Mouse (Mus musculus) hindbrain, embryonic 10.5 days (tissue): ENCODE results near the gene Crlf2. TPM values are rescaled to one million over a fixed set of nuclear protein-coding genes. Genes with fewer than 3 reads are reported as not detected.

Source experiments
- DNase-seq: peaks from one replicate; pipeline ENCODE4 v3.0.0-alpha.2; 2017; ENCODE audit warnings: low spot score
- H3K27ac ChIP-seq: fragments of 300-500 bp; sonication (generic); 2 replicates; pipeline ENCODE4 v1.5.1; 2016; ENCODE audit warnings: mild to moderate bottlenecking, moderate library complexity
- H3K27me3 ChIP-seq: fragments of 300-500 bp; sonication (generic); 2 replicates; pipeline ENCODE4 v1.6.1; 2016; ENCODE audit warnings: mild to moderate bottlenecking; ENCODE audit not compliant: poor library complexity, insufficient read depth, severe bottlenecking
- H3K36me3 ChIP-seq: fragments of 300-500 bp; sonication (generic); 2 replicates; pipeline ENCODE4 v1.6.1; 2016; ENCODE audit warnings: mild to moderate bottlenecking, moderate library complexity
- H3K4me1 ChIP-seq: fragments of 300-500 bp; sonication (generic); replicated peaks from 2 replicates; pipeline ENCODE4 v1.6.1; 2016; ENCODE audit warnings: mild to moderate bottlenecking
- H3K4me3 ChIP-seq: fragments of 300-500 bp; sonication (generic); 2 replicates; pipeline ENCODE4 v1.5.1; 2016; ENCODE audit warnings: mild to moderate bottlenecking, moderate library complexity
- H3K9me3 ChIP-seq: fragments of 300-500 bp; sonication (generic); 2 replicates; pipeline ENCODE4 v1.6.1; 2016; ENCODE audit warnings: mild to moderate bottlenecking, moderate library complexity
- WGBS: fragments of 180-500 bp; shearing (Covaris S2); methylation state at CpG from one replicate; pipeline ENCODE4 v1.1.7; 2016; 5-methylcytosine and 5-hydroxymethylcytosine counted together
- polyA plus RNA-seq: library from polyadenylated mRNA; unstranded; fragments of >200 nt; fragmentation: Nextera tagmentation; extraction: Ambion mirVana; gene quantifications from 2 replicates; pipeline ENCODE4 v1.2.1, GENCODE M21; 2016

Crlf2 gene
- polyA plus RNA-seq, 1 experiment from 2014 or later: 6.5 TPM

DNA sequence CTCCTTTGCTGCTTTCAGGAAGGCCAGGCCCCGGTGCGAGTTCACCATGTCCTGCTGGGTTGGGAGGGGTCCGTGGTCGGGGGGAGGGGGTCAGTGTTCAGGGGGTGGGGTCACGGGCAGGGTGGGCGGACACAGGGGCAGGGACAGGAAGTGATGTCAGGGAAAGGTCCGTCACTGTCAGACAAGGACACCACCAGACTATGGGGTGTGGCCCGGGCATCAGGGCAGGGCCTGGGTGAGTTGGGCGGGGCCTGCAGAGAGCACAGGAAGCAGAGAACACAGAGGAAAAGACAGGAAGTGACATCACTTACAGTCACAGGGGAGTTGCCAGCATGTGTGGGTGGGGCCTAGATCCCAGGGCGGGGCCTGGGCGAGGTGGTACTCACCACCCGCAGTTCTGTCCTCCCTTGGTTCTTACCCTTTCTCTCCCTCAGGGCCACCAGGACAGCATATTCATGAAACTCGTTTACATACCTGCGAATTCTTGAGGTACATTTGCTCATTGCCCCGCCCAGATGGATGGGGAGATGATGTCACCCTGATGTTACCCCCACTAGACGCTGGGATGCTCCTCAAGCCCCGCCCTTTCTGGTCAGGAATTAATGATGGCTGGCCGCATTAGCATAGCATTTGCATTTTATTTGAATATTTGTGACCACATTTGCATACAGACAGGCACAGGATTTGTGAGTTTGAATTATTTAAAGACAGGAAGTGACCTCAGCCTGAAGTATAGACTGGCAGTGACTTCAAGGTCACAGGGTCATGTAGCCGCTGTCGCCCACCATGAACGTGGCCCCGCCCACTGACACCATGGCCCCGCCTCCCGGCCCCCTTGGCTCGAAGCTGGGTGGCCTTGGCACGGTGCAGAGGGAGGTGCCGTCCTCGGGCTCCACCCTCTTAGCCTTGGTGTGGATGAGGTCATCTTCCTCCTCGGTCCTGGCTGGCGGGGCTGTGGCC is 4.4 kb downstream of the Crlf2 start:
- H3K27ac ChIP-seq: no peak overlapping the region
- H3K4me3 ChIP-seq: no peak overlapping the region
- WGBS: 84% methylated on average over 30 of the region's 30 CpGs
- H3K9me3 ChIP-seq: peaks cover 75% of the 10 kb centered on the region
- H3K27me3 ChIP-seq: no peaks in the 10 kb centered on the region
- no peak for DNase-seq
- H3K4me1 ChIP-seq: no peaks in the 10 kb centered on the region
- H3K36me3 ChIP-seq: peaks cover 32% of the 10 kb centered on the region

DNA sequence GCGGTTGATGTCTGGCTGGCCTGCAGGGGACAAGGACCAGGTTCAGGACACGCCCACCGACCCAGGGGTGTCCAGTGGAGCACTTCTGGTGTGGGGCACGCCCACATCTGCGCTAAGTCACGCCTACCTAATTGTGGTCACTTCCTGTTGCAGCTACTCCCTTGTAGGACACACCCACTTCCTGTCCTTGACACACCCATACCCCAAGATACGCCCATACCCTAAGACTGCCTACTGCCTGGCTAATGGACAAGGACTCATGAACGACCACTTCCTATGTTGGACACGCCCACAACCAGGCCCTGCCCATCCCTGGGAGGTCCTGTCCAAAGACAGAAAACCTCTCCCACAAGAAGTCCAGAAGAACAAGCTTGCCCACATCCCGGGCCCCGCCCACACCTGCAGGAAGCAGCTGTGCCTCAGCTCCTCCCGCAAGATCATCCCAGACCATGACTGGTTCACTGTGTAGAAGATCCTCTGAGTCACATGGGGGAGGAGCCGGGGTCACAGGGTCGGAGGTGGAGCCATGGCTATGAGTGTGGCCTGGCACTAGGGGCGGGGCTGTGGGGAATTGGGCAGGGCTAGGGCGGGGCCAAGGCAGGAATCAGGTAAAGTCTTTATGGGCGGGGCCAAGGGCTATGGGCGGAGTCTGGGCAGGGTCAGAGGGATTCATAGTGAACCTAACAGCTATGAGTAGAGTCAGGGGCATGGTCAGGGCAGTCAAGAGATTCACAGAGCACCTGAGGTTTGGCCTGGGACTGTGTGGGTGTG is 5.4 kb downstream of the Crlf2 start:
- H3K27me3 ChIP-seq: no peaks in the 10 kb centered on the region
- DNase-seq: no peak
- no peaks in the 10 kb centered on the region for H3K4me1 ChIP-seq
- no peak overlapping the region for H3K4me3 ChIP-seq
- peaks cover 32% of the 10 kb centered on the region for H3K36me3 ChIP-seq
- H3K9me3 ChIP-seq: peaks cover 82% of the 10 kb centered on the region
- WGBS: 66% methylated on average over 18 of the region's 18 CpGs
- H3K27ac ChIP-seq: no peak overlapping the region

DNA sequence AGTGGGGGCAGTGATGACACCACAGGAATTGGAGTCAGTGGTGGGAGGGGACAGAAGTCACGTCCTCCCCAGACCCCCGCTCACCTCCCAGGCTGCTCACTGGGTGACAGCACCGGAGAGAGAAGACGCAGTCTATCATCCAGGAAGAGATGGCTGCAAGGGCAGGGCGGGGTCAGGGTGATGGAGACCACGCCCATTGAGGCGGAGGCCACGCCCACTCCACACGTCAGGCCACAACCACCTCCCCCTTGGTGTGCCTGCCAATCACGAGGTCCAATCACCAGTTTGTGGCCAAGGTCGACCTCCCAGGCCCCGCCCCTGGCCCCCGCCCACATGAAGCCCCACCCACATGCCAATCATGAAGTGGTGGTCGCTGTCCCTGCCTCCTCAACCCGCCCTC is 6.3 kb downstream of the Crlf2 start:
- Histone ChIP-seq H3K4me3 (no peak overlapping the region), H3K27me3 (no peaks in the 10 kb centered on the region), H3K9me3 (peaks cover 83% of the 10 kb centered on the region), H3K4me1 (no peaks in the 10 kb centered on the region), H3K36me3 (peaks cover 32% of the 10 kb centered on the region), H3K27ac (no peak overlapping the region)
- WGBS: 80% methylated on average over 15 of the region's 15 CpGs
- DNase-seq: no peak

DNA sequence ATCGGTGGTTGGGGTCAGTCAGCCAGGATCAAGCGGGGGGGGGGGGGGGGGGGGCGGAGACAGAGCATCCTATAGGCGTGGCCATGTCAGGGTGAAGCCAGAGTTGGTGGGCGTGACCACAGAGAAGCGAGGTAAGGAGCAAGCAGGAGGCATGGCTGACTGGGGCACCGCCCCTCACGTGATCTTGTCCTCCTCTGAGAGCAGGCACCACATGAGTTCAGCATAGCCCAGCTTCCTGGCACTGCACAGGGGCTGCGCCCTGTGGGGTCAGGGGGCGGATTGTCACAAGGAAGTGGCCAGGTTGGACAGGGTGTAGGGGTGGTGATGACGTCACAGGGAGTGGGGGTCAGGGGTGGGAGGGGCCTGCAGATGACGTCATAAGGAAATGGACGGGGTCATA is 6.7 kb downstream of the Crlf2 start:
- Histone ChIP-seq H3K4me1 (no peaks in the 10 kb centered on the region), H3K9me3 (peaks cover 83% of the 10 kb centered on the region), H3K27me3 (no peaks in the 10 kb centered on the region), H3K36me3 (peaks cover 32% of the 10 kb centered on the region), H3K27ac (no peak overlapping the region), H3K4me3 (no peak overlapping the region)
- no peak for DNase-seq
- 85% methylated on average over 11 of the region's 13 CpGs for WGBS

DNA sequence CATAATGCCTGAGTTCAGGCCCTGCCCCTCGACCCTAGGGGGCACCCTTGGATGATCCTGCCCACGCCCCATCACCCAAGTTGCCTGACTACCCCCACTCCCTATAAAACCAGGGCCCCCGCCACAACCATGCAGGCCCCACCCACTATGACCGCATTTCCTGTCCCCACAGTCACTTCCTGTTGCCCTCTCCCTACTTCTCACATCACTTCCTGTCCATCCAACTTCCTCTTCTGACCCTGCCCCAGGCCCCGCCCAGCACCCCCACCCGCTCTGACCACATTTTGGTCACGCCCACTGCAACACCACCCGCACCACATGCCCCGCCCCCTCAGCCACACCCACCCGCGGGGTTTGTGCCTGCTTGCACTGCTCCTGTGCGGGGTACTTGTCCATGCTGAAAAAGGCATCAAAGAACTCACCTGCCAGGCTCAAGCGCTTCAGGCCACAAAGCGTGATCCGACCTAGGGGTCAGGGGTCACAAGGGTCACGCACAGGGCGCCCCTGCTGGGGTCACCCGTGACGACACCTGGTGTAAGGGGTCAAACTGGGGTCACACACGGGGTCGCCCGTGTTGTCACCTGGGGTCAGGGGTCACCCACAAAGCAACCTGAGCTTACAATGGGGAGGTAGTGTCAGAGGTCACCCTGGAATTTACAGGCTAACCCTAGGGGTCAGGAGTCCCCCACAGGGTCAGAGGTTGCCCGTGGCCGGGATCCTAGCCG is 7.6 kb downstream of the Crlf2 start:
- Histone ChIP-seq H3K4me1 (no peaks in the 10 kb centered on the region), H3K27ac (no peak overlapping the region), H3K27me3 (no peaks in the 10 kb centered on the region), H3K4me3 (no peak overlapping the region), H3K36me3 (peaks cover 32% of the 10 kb centered on the region), H3K9me3 (peaks cover 83% of the 10 kb centered on the region)
- DNase-seq: no peak
- 90% methylated on average over 25 of the region's 25 CpGs for WGBS

DNA sequence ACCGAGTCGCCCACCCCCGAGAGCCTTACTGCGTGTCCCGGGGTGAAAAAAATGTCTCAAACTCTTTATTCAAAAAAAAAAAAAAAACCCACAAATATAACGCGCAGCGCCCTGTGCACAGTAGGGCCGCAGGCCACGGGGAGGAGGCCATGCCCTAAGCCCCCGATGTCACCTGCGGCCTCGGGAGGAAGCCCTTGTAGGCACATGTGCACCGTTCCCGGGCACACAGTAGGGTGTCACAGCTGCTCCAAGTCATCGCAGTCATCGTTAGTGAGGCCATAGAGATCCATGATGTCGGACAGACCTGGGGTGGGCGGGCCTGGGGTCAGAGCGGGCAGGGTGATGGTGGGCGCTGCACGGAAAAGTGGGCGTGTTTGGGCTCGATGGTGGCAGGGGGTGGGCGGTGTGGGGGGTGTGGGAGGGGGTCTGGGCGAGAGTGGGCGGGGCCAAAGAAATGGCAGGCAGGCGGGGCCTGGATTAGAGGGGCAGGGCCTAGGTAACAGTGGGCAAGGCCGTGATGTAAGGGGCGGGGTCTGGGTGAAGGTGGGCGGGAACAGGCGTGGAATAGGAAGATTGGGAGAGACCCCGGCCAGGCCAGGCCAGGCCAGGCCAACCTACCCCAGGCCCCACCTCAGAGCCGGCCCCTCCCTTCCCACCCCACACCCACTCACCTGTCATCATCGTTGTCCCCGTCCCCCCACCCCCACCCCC is 8.4 kb downstream of the Crlf2 start:
- H3K9me3 ChIP-seq: peaks cover 80% of the 10 kb centered on the region
- H3K27me3 ChIP-seq: no peaks in the 10 kb centered on the region
- 89% methylated on average over 35 of the region's 36 CpGs for WGBS
- no peak overlapping the region for H3K27ac ChIP-seq
- no peaks in the 10 kb centered on the region for H3K4me1 ChIP-seq
- peaks cover 24% of the 10 kb centered on the region for H3K36me3 ChIP-seq
- no peak for DNase-seq
- no peak overlapping the region for H3K4me3 ChIP-seq

GRCm38 (mm10) chr5:109548712-109549111 is 10.1 kb downstream of the Crlf2 start:
- Histone ChIP-seq H3K4me3 (no peak overlapping the region), H3K36me3 (peaks cover 9% of the 10 kb centered on the region), H3K9me3 (peaks cover 72% of the 10 kb centered on the region), H3K27me3 (no peaks in the 10 kb centered on the region), H3K27ac (no peak overlapping the region), H3K4me1 (no peaks in the 10 kb centered on the region)
- no peak for DNase-seq
- 69% methylated on average over 9 of the region's 9 CpGs for WGBS

- H3K4me1 ChIP-seq: no peaks in the 10 kb centered on the region
- H3K9me3 ChIP-seq: peaks cover 56% of the 10 kb centered on the region
- WGBS: 70% methylated on average over 2 of the region's 2 CpGs
- DNase-seq: no peak
- H3K27ac ChIP-seq: no peak overlapping the region
- no peaks in the 10 kb centered on the region for H3K27me3 ChIP-seq
- no peak overlapping the region for H3K4me3 ChIP-seq
- peaks cover 5% of the 10 kb centered on the region for H3K36me3 ChIP-seq
Observed at GRCm38 (mm10) chr5:109547112-109547511, 11.7 kb downstream of the Crlf2 start.

DNA sequence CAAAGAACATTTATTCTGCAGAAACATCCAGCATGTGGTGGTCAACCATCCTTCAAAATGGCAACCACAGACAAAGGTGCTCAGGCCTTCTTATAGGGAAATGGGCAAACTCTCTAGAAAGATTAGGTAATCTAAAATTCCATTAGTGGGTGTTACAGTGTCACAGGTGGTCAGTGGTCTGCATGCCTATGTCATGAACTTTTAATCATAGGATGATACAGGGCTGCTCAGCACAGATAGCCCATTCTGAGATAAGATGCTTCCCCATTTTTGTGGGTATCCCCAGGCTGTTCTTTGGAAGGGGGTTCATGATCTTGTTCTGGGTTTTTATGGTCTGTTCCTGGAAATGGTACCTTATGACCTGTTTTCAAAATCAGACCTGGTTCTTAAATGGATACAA is 49.1 kb downstream of the Crlf2 start:
- no peaks in the 10 kb centered on the region for H3K27me3 ChIP-seq
- H3K4me1 ChIP-seq: no peaks in the 10 kb centered on the region
- no peaks in the 10 kb centered on the region for H3K36me3 ChIP-seq
- no peak overlapping the region for H3K27ac ChIP-seq
- DNase-seq: no peak
- no peak overlapping the region for H3K4me3 ChIP-seq
- H3K9me3 ChIP-seq: peaks cover 3% of the 10 kb centered on the region; the same call in 1 of the 2 replicates

- Histone ChIP-seq H3K27ac (no peak overlapping the region), H3K4me1 (no peaks in the 10 kb centered on the region), H3K27me3 (no peaks in the 10 kb centered on the region), H3K36me3 (no peaks in the 10 kb centered on the region), H3K4me3 (no peak overlapping the region), H3K9me3 (peaks cover 14% of the 10 kb centered on the region; the same call in 1 of the 2 replicates)
- 14% methylated on average over 1 of the region's 1 CpGs for WGBS
- DNase-seq: no peak
Observed at GRCm38 (mm10) chr5:109506729-109507128, 52.1 kb downstream of the Crlf2 start.
